Mouse (Mus musculus) 3134 (cell line): ENCODE data around the gene Tas2r124.

Source experiments
- DNase-seq: peaks from one replicate; pipeline ENCODE4 v3.0.0-alpha.2; 2011; ENCODE audit warnings: low spot score; ENCODE audit not compliant: insufficient read length; ENCODE audit errors: extremely low read depth

The Tas2r124 gene

GRCm38 (mm10) chr6:132754430-132754829, at the start of gene Tas2r124:
Gene Tas2r124, plus strand, starts transcription at chr6:132754730.
- no peak for DNase-seq

GRCm38 (mm10) chr6:132711828-132712227, 42.7 kb upstream of the Tas2r124 start, which contains the start of gene Tas2r122:
Gene Tas2r122, minus strand, starts transcription at chr6:132711928.
- no peak for DNase-seq

GRCm38 (mm10) chr6:132737935-132738334, 16.6 kb upstream of the Tas2r124 start, which contains the start of gene Tas2r115:
Gene Tas2r115, minus strand, starts transcription at chr6:132738035.
- no peak for DNase-seq

- DNase-seq = peak; percentile 30
Observed at GRCm38 (mm10) chr6:132750206-132750605, 4.3 kb upstream of the Tas2r124 start.

- no peak for DNase-seq
Observed at GRCm38 (mm10) chr6:132761831-132762230, 7.3 kb downstream of the Tas2r124 start, which contains the start of gene Tas2r102. Gene Tas2r102, plus strand, starts transcription at chr6:132762131.

GRCm38 (mm10) chr6:132778062-132778461, 23.5 kb downstream of the Tas2r124 start, which contains the start of gene Tas2r136:
Gene Tas2r136, minus strand, starts transcription at chr6:132778162.
- DNase-seq = no peak

GRCm38 (mm10) chr6:132795393-132795792, 40.9 kb downstream of the Tas2r124 start:
- DNase-seq = no peak

GRCm38 (mm10) chr6:132802518-132802917, 48.0 kb downstream of the Tas2r124 start, which contains the start of gene Tas2r117:
Gene Tas2r117, plus strand, starts transcription at chr6:132802818.
- DNase-seq = no peak
